Mouse (Mus musculus): ENCODE measurements around the gene Onecut3. TPM values are rescaled to one million over a fixed set of nuclear protein-coding genes. Genes with fewer than 3 reads are reported as not detected.

Onecut3 gene
- under 1 TPM; 0.05 to 0.23 TPM for polyA plus RNA-seq (2017; shearing (Covaris generic))

DNA sequence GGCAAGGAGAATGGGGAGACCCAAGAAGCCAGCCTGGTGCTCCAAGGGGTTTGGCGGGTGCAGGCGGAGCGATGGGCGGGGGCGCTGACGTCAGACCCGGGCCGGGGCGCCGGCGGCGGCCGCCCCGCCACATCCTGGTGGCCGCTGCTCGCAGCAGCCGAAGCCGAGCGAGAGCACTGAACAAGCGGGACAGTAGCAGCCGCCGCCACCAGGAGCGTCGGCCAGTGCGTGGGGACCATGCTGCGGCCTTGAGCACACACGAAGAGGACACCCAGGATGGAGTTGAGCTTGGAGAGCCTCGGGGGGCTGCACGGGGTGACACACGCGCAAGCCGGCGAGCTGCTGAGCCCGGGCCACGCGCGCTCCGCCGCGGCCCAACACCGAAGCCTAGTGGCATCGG, at the start of gene Onecut3:
Gene Onecut3 (plus strand): TSS at position 104 of the 400 bp plus-strand sequence.

GRCm38 (mm10) chr10:80538710-80539394, 44.2 kb downstream of the Onecut3 start, which contains the start of gene Atp8b3:
Gene Atp8b3, minus strand, starts transcription at chr10:80539124.

DNA sequence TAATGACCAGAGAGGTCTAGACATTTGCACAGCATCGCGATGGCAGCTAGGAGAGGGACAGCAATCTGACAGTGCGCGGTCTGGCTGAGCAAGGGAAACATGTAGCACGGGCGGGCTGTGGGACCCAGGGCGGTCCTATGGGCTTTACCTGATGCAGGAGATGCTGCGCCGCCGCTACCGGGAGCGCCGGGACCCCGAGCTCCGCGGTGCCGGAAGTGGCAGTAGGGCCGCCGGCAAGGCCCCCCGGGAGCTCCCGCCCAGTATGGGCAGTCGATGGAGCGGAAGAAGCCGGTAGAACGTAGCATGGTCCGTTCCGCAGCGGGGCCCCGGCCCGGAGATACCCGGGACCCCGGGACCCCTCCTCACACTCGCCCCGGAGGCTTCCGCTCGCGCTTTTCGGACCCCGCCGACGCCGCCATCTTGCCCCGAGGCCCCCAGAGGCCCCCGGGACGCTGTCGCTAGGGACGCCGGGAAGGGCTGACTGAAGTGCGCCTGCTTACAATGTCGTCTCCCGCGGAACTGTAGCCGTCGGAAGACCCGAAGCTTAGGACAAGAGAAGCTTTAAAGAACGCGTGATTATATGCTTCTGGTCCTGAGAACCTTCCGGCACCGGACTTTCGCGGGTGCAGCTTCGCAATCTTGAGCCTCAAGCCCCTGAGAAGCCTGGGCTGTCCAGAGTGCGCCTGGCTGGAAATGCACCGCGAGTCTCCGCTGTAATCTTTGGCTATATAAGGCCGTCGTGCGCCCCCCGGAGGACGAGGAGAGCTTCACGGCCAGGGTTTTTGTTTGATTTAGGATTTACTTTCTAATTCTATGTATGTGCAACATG, 66.7 kb downstream of the Onecut3 start, which contains the start of gene Rexo1:
Gene Rexo1 (minus strand): TSS at position 445 of the 829 bp plus-strand sequence.

Other genes starting within 250 kb of the Onecut3 start
- gene Ndufs7, start 245.7 kb upstream of the Onecut3 start, polyA plus RNA-seq (2017; shearing (Covaris generic)) = 100 to 1,000 TPM; 244 to 267 TPM
- gene Gamt, start 233.8 kb upstream of the Onecut3 start, polyA plus RNA-seq (2017; shearing (Covaris generic)) = under 1 TPM in 1 of 2 experiments, not detected in 1; 0.99 TPM
- gene Dazap1, start 233.3 kb upstream of the Onecut3 start, polyA plus RNA-seq (2017; shearing (Covaris generic)) = 10 to 100 TPM; 78.7 to 80.6 TPM
- gene Rps15, start 202.4 kb upstream of the Onecut3 start, polyA plus RNA-seq (2017; shearing (Covaris generic)) = 100 to 1,000 TPM; 686 to 721 TPM
- gene Apc2, start 198.9 kb upstream of the Onecut3 start, polyA plus RNA-seq (2017; shearing (Covaris generic)) = under 1 TPM; 0.14 to 0.56 TPM
- gene 2310011J03Rik, start 174.3 kb upstream of the Onecut3 start, polyA plus RNA-seq (2017; shearing (Covaris generic)) = 10 to 100 TPM; 67.3 to 70.0 TPM
- 10 to 100 TPM; 20.4 to 20.8 TPM for gene Pcsk4, start 165.3 kb upstream of the Onecut3 start, polyA plus RNA-seq (2017; shearing (Covaris generic))
- 1 to 10 TPM in 1 of 2 experiments, under 1 TPM in 1; 0.18 to 1.7 TPM for gene Reep6, start 164.9 kb upstream of the Onecut3 start, polyA plus RNA-seq (2017; shearing (Covaris generic))
- gene Adamtsl5, start 146.4 kb upstream of the Onecut3 start, polyA plus RNA-seq (2017; shearing (Covaris generic)) = under 1 TPM; 0.46 to 0.95 TPM
- not detected for gene Plk5, start 138.4 kb upstream of the Onecut3 start, polyA plus RNA-seq (2017; shearing (Covaris generic))
- gene Mex3d, start 107.2 kb upstream of the Onecut3 start, polyA plus RNA-seq (2017; shearing (Covaris generic)) = 1 to 10 TPM; 6.6 to 7.5 TPM
- gene Mbd3, start 95.3 kb upstream of the Onecut3 start, polyA plus RNA-seq (2017; shearing (Covaris generic)) = 100 to 1,000 TPM; 174 to 191 TPM
- 100 to 1,000 TPM; 185 to 241 TPM for gene Uqcr11, start 88.0 kb upstream of the Onecut3 start, polyA plus RNA-seq (2017; shearing (Covaris generic))
- gene Tcf3, start 61.2 kb upstream of the Onecut3 start, polyA plus RNA-seq (2017; shearing (Covaris generic)) = 100 to 1,000 TPM; 105 to 121 TPM
- under 1 TPM; 0.06 to 0.73 TPM for gene Atp8b3, start 44.3 kb downstream of the Onecut3 start, polyA plus RNA-seq (2017; shearing (Covaris generic))
- gene Rexo1, start 66.7 kb downstream of the Onecut3 start, polyA plus RNA-seq (2017; shearing (Covaris generic)) = 10 to 100 TPM; 49.1 to 59.0 TPM
- 10 to 100 TPM in 1 of 2 experiments, 1 to 10 TPM in 1; 9.0 to 14.4 TPM for gene Klf16, start 82.5 kb downstream of the Onecut3 start, polyA plus RNA-seq (2017; shearing (Covaris generic))
- gene Abhd17a, start 95.5 kb downstream of the Onecut3 start, polyA plus RNA-seq (2017; shearing (Covaris generic)) = 100 to 1,000 TPM; 142 to 155 TPM
- gene Scamp4, start 108.0 kb downstream of the Onecut3 start, polyA plus RNA-seq (2017; shearing (Covaris generic)) = 100 to 1,000 TPM; 108 to 122 TPM
- 1 to 10 TPM; 5.9 to 9.2 TPM for gene Adat3, start 108.0 kb downstream of the Onecut3 start, polyA plus RNA-seq (2017; shearing (Covaris generic))
- 10 to 100 TPM in 1 of 2 experiments, 1 to 10 TPM in 1; 7.1 to 12.4 TPM for gene Gm49322, start 111.2 kb downstream of the Onecut3 start, polyA plus RNA-seq (2017; shearing (Covaris generic))
- 100 to 1,000 TPM; 291 to 363 TPM for gene Csnk1g2, start 128.0 kb downstream of the Onecut3 start, polyA plus RNA-seq (2017; shearing (Covaris generic))
- gene Btbd2, start 162.2 kb downstream of the Onecut3 start, polyA plus RNA-seq (2017; shearing (Covaris generic)) = 10 to 100 TPM; 31.9 to 36.5 TPM
- 100 to 1,000 TPM; 166 to 167 TPM for gene Mknk2, start 183.3 kb downstream of the Onecut3 start, polyA plus RNA-seq (2017; shearing (Covaris generic))
- 100 to 1,000 TPM; 283 to 285 TPM for gene Mob3a, start 207.1 kb downstream of the Onecut3 start, polyA plus RNA-seq (2017; shearing (Covaris generic))
- 100 to 1,000 TPM; 131 to 176 TPM for gene Izumo4, start 207.3 kb downstream of the Onecut3 start, polyA plus RNA-seq (2017; shearing (Covaris generic))
- gene Ap3d1, start 247.4 kb downstream of the Onecut3 start, polyA plus RNA-seq (2017; shearing (Covaris generic)) = 10 to 100 TPM; 72.7 to 75.1 TPM

All from inflammation-experienced regulatory T-cells (primary cell).